In genomic region chr6:93716686-93717625, GRCm38 (mm10) we compare ENCODE assay signal across 8 mouse cellular contexts.
DNase-seq lines count a peak whose midpoint lies in the region; ATAC-seq lines count a peak whose summit lies in the region.

No protein-coding gene starts in this region.

- peak overlapping the region; percentile 44 for H3K4me2 ChIP-seq in liver, embryonic 12.5 days

- ATAC-seq in liver, embryonic 12.5 days, result no peak
- ATAC-seq in monocyte, adult 5-6 weeks (replicated peaks; ENCODE audit: insufficient number of reproducible peaks, low FRiP score, low TSS enrichment, poor library complexity, severe bottlenecking), result no peak

- no peaks in the 10 kb centered on the region for H3K36me3 ChIP-seq in liver, embryonic 12.5 days

- H3K4me3 ChIP-seq in liver, embryonic 12.5 days, result no peak overlapping the region; the same call in 1 of the 2 replicates

- H3K27me3 ChIP-seq in liver, embryonic 12.5 days (replicated peaks), result peaks cover 38% of the 10 kb centered on the region

- 5% methylated on average over 24 of the region's 24 CpGs for WGBS in liver, embryonic 12.5 days (ENCODE audit: insufficient replicate concordance)

- H3K4me1 ChIP-seq in liver, embryonic 12.5 days, result peaks cover 13% of the 10 kb centered on the region; the same call in 1 of the 2 replicates

- H3K27ac ChIP-seq in liver, embryonic 12.5 days, result no peak overlapping the region

- H3K9me3 ChIP-seq in liver, embryonic 12.5 days (replicated peaks), result no peaks in the 10 kb centered on the region

- H3K9ac ChIP-seq in liver, embryonic 12.5 days, result no peak overlapping the region

- DNase-seq in frontal cortex, postnatal 36 days (ENCODE audit: low spot score in 2 of 2), result peak; percentile 29 to 46
- DNase-seq in frontal cortex, adult 2 months (ENCODE audit: extremely low spot score in 1 of 2, low spot score in 1 of 2), result no peak
- peak; percentile 2 for DNase-seq in thymus, postnatal 25 days
- no peak for DNase-seq in thymus, postnatal 14 days
- no peak for DNase-seq in frontal cortex, postnatal 10 days (ENCODE audit: low spot score in 2 of 2)
- no peak for DNase-seq in c-Kit-positive CD71-positive TER-119-positive erythroid progenitor cells, embryonic 14.5 days (ENCODE audit: low spot score)

Comparison
In these comparisons a context has a peak if more than half of its experiments do, and no peak if none do; other contexts are left out.
1. DNase-seq: peak in frontal cortex, postnatal 36 days (2 of 2) and thymus, postnatal 25 days (single experiment); none in frontal cortex, adult 2 months (0 of 2), thymus, postnatal 14 days (single experiment), frontal cortex, postnatal 10 days (0 of 2) and c-Kit-positive CD71-positive TER-119-positive erythroid progenitor cells, embryonic 14.5 days (single experiment).